Mouse (Mus musculus) liver, postnatal 0 days (tissue): ENCODE data around the gene Apaf1. TPM values are rescaled to one million over a fixed set of nuclear protein-coding genes. Genes with fewer than 3 reads are reported as not detected.

Source experiments
- ATAC-seq: fragments of 200-750 bp; cut with Nextera tagmentation; 2 replicates; pipeline ENCODE4 v1.8.0; 2017; ENCODE audit warnings: mild to moderate bottlenecking, moderate library complexity
- DNase-seq: peaks from one replicate; pipeline ENCODE4 v3.0.0-alpha.2; 2016
- H3K27ac ChIP-seq: fragments of 300-500 bp; sonication (generic); 2 replicates; pipeline ENCODE4 v1.5.1; 2014; ENCODE audit warnings: antibody characterized with exemption, moderate library complexity, mild to moderate bottlenecking, low read depth
- H3K27me3 ChIP-seq: fragments of 300-500 bp; sonication (generic); 2 replicates; pipeline ENCODE4 v1.6.1; 2014; ENCODE audit warnings: low read length, control low read depth, mixed read lengths; ENCODE audit not compliant: insufficient read depth
- H3K36me3 ChIP-seq: fragments of 300-500 bp; sonication (generic); replicated peaks from 2 replicates; pipeline ENCODE4 v1.6.1; 2014; ENCODE audit warnings: mild to moderate bottlenecking, control low read depth, low read length, moderate library complexity, mixed read lengths; ENCODE audit not compliant: insufficient read depth
- H3K4me1 ChIP-seq: fragments of 300-500 bp; sonication (generic); 2 replicates; pipeline ENCODE4 v1.6.1; 2014; ENCODE audit warnings: antibody characterized with exemption, mild to moderate bottlenecking, control low read depth; ENCODE audit not compliant: insufficient read depth
- H3K4me2 ChIP-seq: fragments of 300-500 bp; sonication (generic); 2 replicates; pipeline ENCODE4 v1.6.1; 2014; ENCODE audit warnings: low read depth, mild to moderate bottlenecking, low read length, moderate library complexity, mixed read lengths
- H3K4me3 ChIP-seq: fragments of 300-500 bp; sonication (generic); 2 replicates; pipeline ENCODE4 v1.5.1; 2014; ENCODE audit warnings: low read depth, low read length
- H3K9ac ChIP-seq: fragments of 300-500 bp; sonication (generic); replicated peaks from 2 replicates; pipeline ENCODE4 v1.6.1; 2014; ENCODE audit warnings: mild to moderate bottlenecking, moderate library complexity
- H3K9me3 ChIP-seq: fragments of 300-500 bp; sonication (generic); 2 replicates; pipeline ENCODE4 v1.6.1; 2016; ENCODE audit warnings: mild to moderate bottlenecking, control low read depth, low read length, mixed read lengths
- CTCF ChIP-seq: sonication (generic); IDR thresholded peaks from 2 replicates; pipeline ENCODE4 v1.5.1; 2016; ENCODE audit warnings: antibody characterized with exemption, low read depth
- EP300 ChIP-seq: IDR thresholded peaks from 2 replicates; pipeline ENCODE4 v1.6.1; 2016; ENCODE audit warnings: antibody characterized with exemption, low read depth, mild to moderate bottlenecking
- WGBS: fragments of 180-500 bp; shearing (Covaris S2); extraction: QIAGEN DNeasy Blood & Tissue Kit; methylation state at CpG from one replicate; pipeline ENCODE4 v1.1.7; 2014; ENCODE audit not compliant: insufficient replicate concordance; 5-methylcytosine and 5-hydroxymethylcytosine counted together
- polyA plus RNA-seq: library from polyadenylated mRNA; unstranded; fragments of >200 nt; fragmentation: Nextera tagmentation; extraction: Ambion mirVana; gene quantifications from 2 replicates; pipeline ENCODE4 v1.2.1, GENCODE M21; 2015

Apaf1 gene
- polyA plus RNA-seq, 1 experiment from 2014 or later, result 6.8 TPM

DNA sequence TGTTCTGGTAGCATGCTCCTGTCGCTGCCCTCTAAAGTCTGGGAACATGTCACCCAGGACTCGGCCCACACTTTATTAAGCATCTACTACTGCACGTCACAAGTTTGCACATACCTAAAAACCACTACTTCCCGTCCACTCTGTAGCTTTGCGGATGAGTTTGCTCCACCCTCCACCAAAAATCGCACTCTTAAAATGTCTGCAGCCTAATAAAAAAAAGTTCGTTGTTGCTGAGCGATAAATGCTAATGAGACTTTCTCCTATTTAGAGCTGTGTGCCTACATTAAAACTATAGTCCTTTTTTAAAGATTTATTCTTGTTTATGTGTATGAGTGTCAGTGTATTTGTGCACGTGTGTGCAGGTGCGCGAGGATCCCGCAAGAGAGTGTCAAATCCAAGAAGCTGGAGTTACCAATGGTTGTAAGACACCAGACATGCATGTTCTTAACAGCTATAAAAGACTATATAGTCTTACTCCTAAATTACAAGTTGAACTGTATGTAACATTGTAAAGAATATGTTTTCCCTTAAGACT, 890 bp upstream of the Apaf1 start:
- peak overlapping the region; percentile 98 for H3K4me2 ChIP-seq
- DNase-seq, result no peak
- WGBS, result 30% methylated on average over 12 of the region's 12 CpGs
- no peaks in the 10 kb centered on the region for H3K9me3 ChIP-seq
- TF ChIP-seq EP300 (no peak), CTCF (no peak)
- H3K27ac ChIP-seq, result peak overlapping the region; percentile 78
- no peak; the same call in 1 of the 2 replicates for ATAC-seq
- H3K36me3 ChIP-seq, result peaks cover 3% of the 10 kb centered on the region; the same call in 1 of the 2 replicates
- H3K27me3 ChIP-seq, result no peaks in the 10 kb centered on the region
- H3K4me1 ChIP-seq, result peaks cover 4% of the 10 kb centered on the region; the same call in 1 of the 2 replicates
- H3K4me3 ChIP-seq, result peak overlapping the region; percentile 98
- H3K9ac ChIP-seq, result peak overlapping the region; percentile 79

- peak; percentile 9 for ATAC-seq
- no peak for TF ChIP-seq EP300
- Histone ChIP-seq H3K36me3 (peaks cover 13% of the 10 kb centered on the region), H3K4me1 (peaks cover 4% of the 10 kb centered on the region; the same call in 1 of the 2 replicates), H3K9ac (peak overlapping the region; percentile 94), H3K9me3 (no peaks in the 10 kb centered on the region), H3K4me2 (peak overlapping the region; percentile 88), H3K4me3 (peak overlapping the region; percentile 98), H3K27me3 (no peaks in the 10 kb centered on the region), H3K27ac (peak overlapping the region; percentile 90)
- WGBS, result under 1% methylated on average over 27 of the region's 27 CpGs
- no peak for DNase-seq
These were observed 537 bp downstream of the Apaf1 start for GRCm38 (mm10) chr10:91081959-91082507.

GRCm38 (mm10) chr10:91080540-91080939, 2.0 kb downstream of the Apaf1 start:
- 73% methylated on average over 5 of the region's 5 CpGs for WGBS
- Histone ChIP-seq H3K36me3 (peaks cover 27% of the 10 kb centered on the region), H3K4me2 (peak overlapping the region; percentile 28), H3K27ac (no peak overlapping the region), H3K9ac (no peak overlapping the region), H3K4me3 (peak overlapping the region; percentile 3; the same call in 1 of the 2 replicates), H3K4me1 (peaks cover 4% of the 10 kb centered on the region; the same call in 1 of the 2 replicates), H3K27me3 (no peaks in the 10 kb centered on the region), H3K9me3 (no peaks in the 10 kb centered on the region)
- DNase-seq (no peak), ATAC-seq (no peak)
- TF ChIP-seq CTCF, result no peak
- TF ChIP-seq EP300, result no peak

DNA sequence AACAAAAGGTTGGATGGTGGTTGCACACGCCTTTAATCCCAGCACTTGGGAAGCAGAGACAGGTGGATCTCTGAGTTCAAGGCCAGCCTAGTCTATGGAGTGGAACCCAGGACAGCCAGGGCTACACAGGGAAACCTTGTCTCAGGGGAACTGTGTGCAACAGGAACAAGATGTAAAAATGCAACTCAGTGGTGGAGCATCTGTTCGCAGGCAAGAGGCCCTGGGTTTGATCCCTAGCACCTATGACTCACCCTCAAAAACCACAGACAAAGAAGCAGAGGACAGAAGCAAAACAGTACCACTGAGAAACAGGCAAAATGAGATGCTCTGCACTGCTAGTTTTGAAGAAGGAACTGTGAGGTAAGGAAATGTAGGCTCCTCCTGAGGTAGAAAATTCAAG, 5.9 kb downstream of the Apaf1 start:
- DNase-seq, result no peak
- no peak for ATAC-seq
- no peaks in the 10 kb centered on the region for H3K4me1 ChIP-seq
- no peak overlapping the region for H3K9ac ChIP-seq
- H3K27me3 ChIP-seq, result no peaks in the 10 kb centered on the region
- H3K4me3 ChIP-seq, result no peak overlapping the region
- 73% methylated on average over 2 of the region's 2 CpGs for WGBS
- no peak overlapping the region for H3K27ac ChIP-seq
- H3K9me3 ChIP-seq, result no peaks in the 10 kb centered on the region
- no peak overlapping the region for H3K4me2 ChIP-seq
- TF ChIP-seq CTCF (no peak), EP300 (no peak)
- peaks cover 41% of the 10 kb centered on the region for H3K36me3 ChIP-seq

DNA sequence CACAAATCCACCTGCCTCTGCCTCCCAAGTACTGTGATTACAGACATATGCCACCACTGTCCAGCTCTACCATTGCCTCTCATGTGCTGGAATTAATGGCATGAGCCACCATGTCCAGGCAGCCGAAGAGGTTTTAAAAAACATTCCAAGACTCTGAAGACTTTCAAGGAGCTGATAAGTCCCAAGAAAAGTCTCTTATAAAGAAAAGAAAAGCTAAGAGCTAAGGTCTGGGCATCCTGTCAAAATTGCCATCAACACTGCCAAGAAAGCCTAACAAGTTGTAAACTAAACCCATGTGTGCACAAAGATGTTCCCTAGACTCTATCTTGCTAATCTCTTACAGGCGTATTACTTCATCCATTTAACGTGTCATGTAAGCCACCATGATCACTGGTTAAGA, 9.2 kb downstream of the Apaf1 start:
- Histone ChIP-seq H3K9me3 (no peaks in the 10 kb centered on the region), H3K9ac (no peak overlapping the region), H3K4me2 (no peak overlapping the region), H3K4me3 (no peak overlapping the region), H3K4me1 (no peaks in the 10 kb centered on the region), H3K27me3 (no peaks in the 10 kb centered on the region), H3K27ac (no peak overlapping the region), H3K36me3 (peaks cover 46% of the 10 kb centered on the region)
- TF ChIP-seq CTCF (no peak), EP300 (no peak)
- ATAC-seq (no peak), DNase-seq (no peak)
- 79% methylated on average over 3 of the region's 3 CpGs for WGBS

DNA sequence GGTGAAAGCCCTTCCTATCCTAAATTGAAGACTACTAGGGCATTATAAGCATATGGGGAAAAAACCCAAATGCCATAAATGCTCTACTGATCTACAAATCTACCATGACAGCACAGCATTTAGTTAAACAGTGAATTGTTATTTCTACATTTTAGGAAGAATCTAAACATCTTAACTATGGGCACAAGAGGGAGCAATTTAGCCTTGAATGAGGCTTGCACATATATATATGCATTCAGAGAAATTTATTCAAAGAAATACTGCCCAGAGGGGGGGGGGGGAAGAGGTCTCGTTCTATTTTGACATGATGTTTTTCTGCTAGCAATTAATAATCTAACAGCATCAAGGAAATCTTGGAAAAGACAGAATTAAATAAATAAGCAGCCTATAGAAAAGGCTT, 10.8 kb downstream of the Apaf1 start:
- Histone ChIP-seq H3K4me2 (no peak overlapping the region), H3K9me3 (no peaks in the 10 kb centered on the region), H3K27me3 (no peaks in the 10 kb centered on the region), H3K4me3 (no peak overlapping the region), H3K36me3 (peaks cover 40% of the 10 kb centered on the region), H3K9ac (no peak overlapping the region), H3K27ac (no peak overlapping the region), H3K4me1 (no peaks in the 10 kb centered on the region)
- 61% methylated on average over 1 of the region's 1 CpGs for WGBS
- TF ChIP-seq EP300 (no peak), CTCF (peak; percentile 46)
- DNase-seq (no peak), ATAC-seq (no peak)
